Mouse (Mus musculus) spleen, adult 2 months (tissue): ENCODE measurements around the gene Tmco3.

ENCODE experiments used
- CTCF ChIP-seq: fragments of 200-500 bp; IDR thresholded peaks from 2 replicates; pipeline ENCODE4 v1.5.1; 2011; ENCODE audit warnings: mild to moderate bottlenecking, inconsistent platforms; ENCODE audit not compliant: insufficient read depth, insufficient read length, insufficient replicate concordance; ENCODE audit errors: extremely low read depth
- POLR2A ChIP-seq: fragments of 200-500 bp; IDR thresholded peaks from 2 replicates; pipeline ENCODE4 v1.6.1; 2011; ENCODE audit warnings: low read depth, low read length, inconsistent platforms

DNA sequence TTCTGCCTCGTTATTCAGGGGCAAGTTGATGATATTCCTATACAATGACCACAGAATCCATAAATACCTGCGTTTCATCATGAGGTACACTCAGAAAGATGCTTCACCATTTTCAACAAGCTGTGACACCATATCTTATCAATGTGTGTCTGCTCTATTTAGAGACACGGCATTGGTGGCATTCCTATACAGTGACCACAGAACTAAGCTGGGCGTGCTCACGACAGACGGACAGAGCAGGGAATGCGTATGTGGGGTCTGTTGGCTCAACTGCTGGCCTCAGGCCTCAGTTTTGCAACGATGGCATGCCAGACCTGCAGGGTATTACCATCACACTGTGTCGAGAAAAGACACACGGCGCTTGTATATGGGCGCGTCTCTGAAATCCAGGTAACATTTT, 35.2 kb upstream of the Tmco3 start:
- TF ChIP-seq POLR2A (no peak), CTCF (no peak)
